Mouse (Mus musculus) heart, postnatal 0 days (tissue): ENCODE results near the gene Ccdc61.

Experiments used
- CTCF ChIP-seq: IDR thresholded peaks from 2 replicates; pipeline ENCODE4 v1.5.1; 2016; ENCODE audit warnings: antibody characterized with exemption, control low read depth, low read depth
- EP300 ChIP-seq: IDR thresholded peaks from 2 replicates; pipeline ENCODE4 v1.6.1; 2016; ENCODE audit warnings: antibody characterized with exemption, low read depth

DNA sequence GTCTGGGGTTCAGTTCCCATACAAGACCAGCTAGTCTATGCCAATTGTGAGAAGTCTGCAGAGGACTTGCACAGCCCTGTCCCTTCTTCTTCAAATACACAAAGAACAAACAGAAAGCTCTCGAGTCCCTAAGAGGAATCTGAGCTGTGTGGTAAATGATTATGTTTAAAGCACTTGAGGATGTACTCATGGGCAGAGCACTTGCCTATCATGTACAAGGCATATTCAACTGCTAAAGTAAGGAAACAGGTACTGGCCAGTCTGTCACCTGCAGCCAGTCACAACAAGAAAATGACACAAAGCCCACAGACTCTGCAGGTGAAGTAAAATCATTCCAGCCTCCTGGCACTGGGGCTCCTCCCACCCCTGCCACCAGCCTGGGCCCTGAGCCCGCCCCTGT is 9.7 kb downstream of the Ccdc61 start:
- no peak for TF ChIP-seq CTCF
- no peak for TF ChIP-seq EP300
